Mouse (Mus musculus) frontal cortex, postnatal 10 days (tissue): ENCODE measurements around the gene Olfr521.
"Not testable (repeated sequence)": the region's sequence is repeated elsewhere in the genome, so short reads cannot be mapped to it uniquely, and the experiment has no call there.

ENCODE experiments used
- DNase-seq, 2 experiments: peaks; one replicate each; pipeline ENCODE4 v3.0.0; 2022; ENCODE audit warnings: low spot score in 2 of 2, mixed read lengths in 1 of 2

Gene Olfr521

GRCm38 (mm10) chr7:99763207-99763606 lies at the start of gene Olfr521:
Gene Olfr521 (plus strand): TSS chr7:99763507.
- no peak for DNase-seq

- no peak for DNase-seq
These were observed 46.8 kb upstream of the Olfr521 start for GRCm38 (mm10) chr7:99716536-99716935.

- DNase-seq = no peak
These were observed 33.3 kb upstream of the Olfr521 start, which contains the start of gene Olfr520 for GRCm38 (mm10) chr7:99729973-99730372. Gene Olfr520 (plus strand): TSS chr7:99730273.

- DNase-seq = no peak
These were observed 28.7 kb upstream of the Olfr521 start for GRCm38 (mm10) chr7:99734612-99735011.

GRCm38 (mm10) chr7:99735491-99735890 lies 27.8 kb upstream of the Olfr521 start:
- DNase-seq = not testable (repeated sequence)

GRCm38 (mm10) chr7:99739276-99739675 lies 24.0 kb upstream of the Olfr521 start:
- peak in 1 of 2 experiments; percentile 18 for DNase-seq

- DNase-seq = no peak
These were observed 18.1 kb downstream of the Olfr521 start for GRCm38 (mm10) chr7:99781385-99781784.

- DNase-seq = no peak
These were observed 18.6 kb downstream of the Olfr521 start for GRCm38 (mm10) chr7:99781916-99782315.

- no peak for DNase-seq
These were observed 20.1 kb downstream of the Olfr521 start for GRCm38 (mm10) chr7:99783421-99783820.

GRCm38 (mm10) chr7:99785553-99785952 lies 22.2 kb downstream of the Olfr521 start:
- no peak for DNase-seq

GRCm38 (mm10) chr7:99786774-99787173 lies 23.5 kb downstream of the Olfr521 start:
- DNase-seq = no peak

- DNase-seq = no peak
These were observed 24.6 kb downstream of the Olfr521 start for GRCm38 (mm10) chr7:99787935-99788334.

- DNase-seq = no peak
These were observed 25.3 kb downstream of the Olfr521 start for GRCm38 (mm10) chr7:99788563-99788962.

GRCm38 (mm10) chr7:99790816-99791215 lies 27.5 kb downstream of the Olfr521 start:
- no peak for DNase-seq

- no peak for DNase-seq
These were observed 30.8 kb downstream of the Olfr521 start for GRCm38 (mm10) chr7:99794096-99794495.

GRCm38 (mm10) chr7:99795192-99795981 lies 32.1 kb downstream of the Olfr521 start:
- peak in 1 of 2 experiments; percentile 16 for DNase-seq

- no peak for DNase-seq
These were observed 33.2 kb downstream of the Olfr521 start for GRCm38 (mm10) chr7:99796471-99796870.

GRCm38 (mm10) chr7:99797261-99797660 lies 34.0 kb downstream of the Olfr521 start:
- DNase-seq = no peak

GRCm38 (mm10) chr7:99797911-99798647 lies 34.8 kb downstream of the Olfr521 start:
- DNase-seq = peak in 1 of 2 experiments; percentile 59

GRCm38 (mm10) chr7:99799118-99799517 lies 35.8 kb downstream of the Olfr521 start:
- no peak for DNase-seq

GRCm38 (mm10) chr7:99803535-99803934 lies 40.2 kb downstream of the Olfr521 start:
- DNase-seq = no peak

GRCm38 (mm10) chr7:99804033-99804432 lies 40.7 kb downstream of the Olfr521 start:
- not testable (repeated sequence) for DNase-seq

- DNase-seq = no peak
These were observed 42.0 kb downstream of the Olfr521 start for GRCm38 (mm10) chr7:99805340-99805739.
